Mouse (Mus musculus): Measurements from ENCODE around the gene Tmem86b. TPM values are rescaled to one million over a fixed set of nuclear protein-coding genes. Genes with fewer than 3 reads are reported as not detected.
"Not testable (repeated sequence)": the region's sequence is repeated elsewhere in the genome, so short reads cannot be mapped to it uniquely, and the experiment has no call there.

Tmem86b gene
- polyA plus RNA-seq, 1 experiment from 2014 or later: 3.5 TPM

- no peaks in the 10 kb centered on the region for H3K27me3 ChIP-seq
- ATAC-seq (ENCODE audit: low FRiP score): no peak
- 61% methylated on average over 8 of the region's 8 CpGs for WGBS
- H3K9ac ChIP-seq: no peak overlapping the region
- H3K4me2 ChIP-seq (replicated peaks): no peak overlapping the region
- no peak overlapping the region for H3K4me3 ChIP-seq
- H3K4me1 ChIP-seq: no peaks in the 10 kb centered on the region
- H3K36me3 ChIP-seq: no peaks in the 10 kb centered on the region
- no peaks in the 10 kb centered on the region for H3K9me3 ChIP-seq (replicated peaks)
- no peak overlapping the region for H3K27ac ChIP-seq
Measured at GRCm38 (mm10) chr7:4612386-4612785, 18.8 kb downstream of the Tmem86b start.

- WGBS: 84% methylated on average over 12 of the region's 12 CpGs
- Histone ChIP-seq H3K27ac (no peak overlapping the region), H3K4me1 (no peaks in the 10 kb centered on the region), H3K27me3 (no peaks in the 10 kb centered on the region), H3K36me3 (no peaks in the 10 kb centered on the region), H3K4me3 (no peak overlapping the region), H3K4me2 (replicated peaks) (no peak overlapping the region), H3K9ac (0 out of 2 replicates have a peak overlapping the region, but pooled peaks have one; percentile 19), H3K9me3 (replicated peaks) (no peaks in the 10 kb centered on the region)
- no peak for ATAC-seq (ENCODE audit: low FRiP score)
Measured at GRCm38 (mm10) chr7:4611921-4612341, 19.3 kb downstream of the Tmem86b start.

GRCm38 (mm10) chr7:4611511-4611910, 19.7 kb downstream of the Tmem86b start:
- Histone ChIP-seq H3K27me3 (no peaks in the 10 kb centered on the region), H3K4me1 (no peaks in the 10 kb centered on the region), H3K9me3 (replicated peaks) (no peaks in the 10 kb centered on the region), H3K27ac (no peak overlapping the region), H3K36me3 (no peaks in the 10 kb centered on the region), H3K4me2 (replicated peaks) (no peak overlapping the region), H3K9ac (no peak overlapping the region), H3K4me3 (no peak overlapping the region)
- no peak for ATAC-seq (ENCODE audit: low FRiP score)
- 83% methylated on average over 12 of the region's 12 CpGs for WGBS

GRCm38 (mm10) chr7:4608002-4608401, 23.2 kb downstream of the Tmem86b start:
- WGBS: 71% methylated on average over 5 of the region's 5 CpGs
- Histone ChIP-seq H3K4me3 (no peak overlapping the region), H3K4me2 (replicated peaks) (no peak overlapping the region), H3K36me3 (no peaks in the 10 kb centered on the region), H3K4me1 (no peaks in the 10 kb centered on the region), H3K27me3 (no peaks in the 10 kb centered on the region), H3K9ac (no peak overlapping the region), H3K27ac (no peak overlapping the region), H3K9me3 (replicated peaks) (no peaks in the 10 kb centered on the region)
- no peak for ATAC-seq (ENCODE audit: low FRiP score)

- WGBS: 82% methylated on average over 6 of the region's 6 CpGs
- H3K4me2 ChIP-seq (replicated peaks): no peak within 1 kb of the TSS
- H3K27me3 ChIP-seq: no peaks in the 10 kb centered on the region
- H3K9ac ChIP-seq: no peak within 1 kb of the TSS
- H3K36me3 ChIP-seq: no peaks in the 10 kb centered on the region
- no peak within 1 kb of the TSS for H3K27ac ChIP-seq
- no peak within 1 kb of the TSS for H3K4me3 ChIP-seq
- H3K4me1 ChIP-seq: no peaks in the 10 kb centered on the region
- no peak for ATAC-seq (ENCODE audit: low FRiP score)
- no peaks in the 10 kb centered on the region for H3K9me3 ChIP-seq (replicated peaks)
Measured at GRCm38 (mm10) chr7:4603873-4604272, 27.3 kb downstream of the Tmem86b start, which contains the start of gene Ptprh. Gene Ptprh (minus strand): TSS chr7:4604041.

GRCm38 (mm10) chr7:4602969-4603368, 28.3 kb downstream of the Tmem86b start:
- Histone ChIP-seq H3K4me1 (no peaks in the 10 kb centered on the region), H3K27me3 (no peaks in the 10 kb centered on the region), H3K36me3 (no peaks in the 10 kb centered on the region), H3K4me2 (replicated peaks) (no peak overlapping the region), H3K27ac (no peak overlapping the region), H3K9me3 (replicated peaks) (no peaks in the 10 kb centered on the region), H3K9ac (no peak overlapping the region), H3K4me3 (no peak overlapping the region)
- ATAC-seq (ENCODE audit: low FRiP score): no peak
- WGBS: 92% methylated on average over 6 of the region's 6 CpGs

- H3K9me3 ChIP-seq (replicated peaks); H3K36me3 ChIP-seq; H3K4me2 ChIP-seq (replicated peaks); ATAC-seq (ENCODE audit: low FRiP score); H3K4me3 ChIP-seq; H3K4me1 ChIP-seq; H3K27me3 ChIP-seq; H3K27ac ChIP-seq; H3K9ac ChIP-seq: not testable (repeated sequence)
- 75% methylated on average over 4 of the region's 4 CpGs for WGBS
Measured at GRCm38 (mm10) chr7:4597046-4597445, 34.2 kb downstream of the Tmem86b start.

- H3K4me2 ChIP-seq (replicated peaks); H3K36me3 ChIP-seq; H3K27me3 ChIP-seq; H3K9ac ChIP-seq; H3K4me3 ChIP-seq; H3K9me3 ChIP-seq (replicated peaks); ATAC-seq (ENCODE audit: low FRiP score); H3K4me1 ChIP-seq; H3K27ac ChIP-seq: not testable (repeated sequence)
- WGBS: 83% methylated on average over 3 of the region's 3 CpGs
Measured at GRCm38 (mm10) chr7:4581481-4581880, 49.7 kb downstream of the Tmem86b start.

Small RNA genes within 50 kb of the gene (microRNA-seq; reads per million reads assigned to microRNA genes)
- not detected for gene Gm23577

Other genes starting within 250 kb of the Tmem86b start
- gene Gp6, start 233.7 kb downstream of the Tmem86b start, polyA plus RNA-seq (2016; fragmentation: Nextera tagmentation; extraction: Ambion mirVana): 0.22 and 0.40 TPM in 2 replicates
- gene Rdh13, start 185.8 kb downstream of the Tmem86b start, polyA plus RNA-seq (2016; fragmentation: Nextera tagmentation; extraction: Ambion mirVana): 29.2 and 30.1 TPM in 2 replicates
- gene Eps8l1, start 170.7 kb downstream of the Tmem86b start, polyA plus RNA-seq (2016; fragmentation: Nextera tagmentation; extraction: Ambion mirVana): 7.1 and 8.6 TPM in 2 replicates
- 65.8 and 72.0 TPM in 2 replicates for gene Ppp1r12c, start 129.7 kb downstream of the Tmem86b start, polyA plus RNA-seq (2016; fragmentation: Nextera tagmentation; extraction: Ambion mirVana)
- 19.2 and 72.4 TPM in 2 replicates for gene Tnnt1, start 115.0 kb downstream of the Tmem86b start, polyA plus RNA-seq (2016; fragmentation: Nextera tagmentation; extraction: Ambion mirVana)
- gene Tnni3, start 107.2 kb downstream of the Tmem86b start, polyA plus RNA-seq (2016; fragmentation: Nextera tagmentation; extraction: Ambion mirVana): 2.2 and 3.1 TPM in 2 replicates
- gene Dnaaf3, start 99.0 kb downstream of the Tmem86b start, polyA plus RNA-seq (2016; fragmentation: Nextera tagmentation; extraction: Ambion mirVana): 2.5 and 3.6 TPM in 2 replicates
- 32.9 and 33.2 TPM in 2 replicates for gene Syt5, start 83.9 kb downstream of the Tmem86b start, polyA plus RNA-seq (2016; fragmentation: Nextera tagmentation; extraction: Ambion mirVana)
- 0.13 and 0.40 TPM in 2 replicates for gene Ptprh, start 27.4 kb downstream of the Tmem86b start, polyA plus RNA-seq (2016; fragmentation: Nextera tagmentation; extraction: Ambion mirVana)
- 15.0 and 17.1 TPM in 2 replicates for gene Ppp6r1, start 27.6 kb upstream of the Tmem86b start, polyA plus RNA-seq (2016; fragmentation: Nextera tagmentation; extraction: Ambion mirVana)
- gene Hspbp1, start 53.6 kb upstream of the Tmem86b start, polyA plus RNA-seq (2016; fragmentation: Nextera tagmentation; extraction: Ambion mirVana): 108 and 110 TPM in 2 replicates
- 5.8 and 5.9 TPM in 2 replicates for gene Brsk1, start 59.2 kb upstream of the Tmem86b start, polyA plus RNA-seq (2016; fragmentation: Nextera tagmentation; extraction: Ambion mirVana)
- 0.26 and 0.48 TPM in 2 replicates for gene Tmem150b, start 93.8 kb upstream of the Tmem86b start, polyA plus RNA-seq (2016; fragmentation: Nextera tagmentation; extraction: Ambion mirVana)
- gene Kmt5c, start 108.7 kb upstream of the Tmem86b start, polyA plus RNA-seq (2016; fragmentation: Nextera tagmentation; extraction: Ambion mirVana): 87.5 and 91.5 TPM in 2 replicates
- gene Cox6b2, start 121.7 kb upstream of the Tmem86b start, polyA plus RNA-seq (2016; fragmentation: Nextera tagmentation; extraction: Ambion mirVana): 37.6 and 39.8 TPM in 2 replicates
- not detected in 2 replicates for gene Fam71e2, start 139.9 kb upstream of the Tmem86b start, polyA plus RNA-seq (2016; fragmentation: Nextera tagmentation; extraction: Ambion mirVana)
- 0.34 TPM in 1 of 2 replicates, not detected in the other for gene Il11, start 151.4 kb upstream of the Tmem86b start, polyA plus RNA-seq (2016; fragmentation: Nextera tagmentation; extraction: Ambion mirVana)
- not detected in 2 replicates for gene Tmem190, start 151.5 kb upstream of the Tmem86b start, polyA plus RNA-seq (2016; fragmentation: Nextera tagmentation; extraction: Ambion mirVana)
- 2.9 and 4.0 TPM in 2 replicates for gene Tmem238, start 158.2 kb upstream of the Tmem86b start, polyA plus RNA-seq (2016; fragmentation: Nextera tagmentation; extraction: Ambion mirVana)
- gene Rpl28, start 161.5 kb upstream of the Tmem86b start, polyA plus RNA-seq (2016; fragmentation: Nextera tagmentation; extraction: Ambion mirVana): 290 and 306 TPM in 2 replicates
- gene Ube2s, start 181.2 kb upstream of the Tmem86b start, polyA plus RNA-seq (2016; fragmentation: Nextera tagmentation; extraction: Ambion mirVana): 331 and 348 TPM in 2 replicates
- 5.3 and 6.7 TPM in 2 replicates for gene Shisa7, start 213.3 kb upstream of the Tmem86b start, polyA plus RNA-seq (2016; fragmentation: Nextera tagmentation; extraction: Ambion mirVana)
- gene Isoc2b, start 238.8 kb upstream of the Tmem86b start, polyA plus RNA-seq (2016; fragmentation: Nextera tagmentation; extraction: Ambion mirVana): 5.1 and 7.0 TPM in 2 replicates
- 0.88 and 1.2 TPM in 2 replicates for gene Isoc2a, start 245.7 kb upstream of the Tmem86b start, polyA plus RNA-seq (2016; fragmentation: Nextera tagmentation; extraction: Ambion mirVana)

Data from hindbrain, embryonic 12.5 days (tissue).